Mouse (Mus musculus) lung, adult 2 months (tissue): ENCODE measurements around the gene Lcor.

Experiments
- CTCF ChIP-seq: fragments of 200-500 bp; IDR thresholded peaks from 2 replicates; pipeline ENCODE4 v1.5.1; 2011; ENCODE audit warnings: mild to moderate bottlenecking, low read length, control low read depth; ENCODE audit not compliant: insufficient read depth
- POLR2A ChIP-seq: fragments of 200-500 bp; IDR thresholded peaks from 2 replicates; pipeline ENCODE4 v1.6.1; 2011; ENCODE audit warnings: low read depth, mild to moderate bottlenecking, control low read depth, low read length, borderline replicate concordance; ENCODE audit errors: extremely low read depth

DNA sequence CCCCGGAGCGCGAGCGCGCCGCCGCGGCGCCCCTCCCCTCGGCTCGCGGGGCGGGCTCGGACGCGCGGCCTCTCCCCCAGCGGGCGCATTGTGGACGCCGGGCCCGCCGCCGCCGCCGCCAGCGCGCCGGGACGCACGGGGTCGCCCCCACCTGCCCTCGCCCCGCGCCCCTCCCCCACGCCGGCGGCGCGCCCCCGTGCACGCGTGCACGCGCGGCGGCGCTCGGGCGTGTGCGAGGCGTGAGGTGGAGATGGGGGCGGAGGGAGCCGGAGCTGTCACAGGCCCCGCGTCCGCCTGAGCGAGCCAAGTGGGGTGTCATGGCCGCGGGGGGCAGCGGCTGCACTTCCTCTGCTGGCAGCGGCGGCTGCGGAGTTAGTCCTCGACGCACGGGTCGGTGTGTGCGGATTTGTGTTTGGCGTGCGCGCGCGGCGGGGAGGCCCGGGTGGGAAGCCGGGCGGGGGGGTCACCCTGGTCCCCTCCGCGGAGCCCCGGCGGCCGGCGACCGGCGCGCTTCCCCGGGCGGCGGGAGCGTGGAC lies 540 bp downstream of the Lcor start:
- TF ChIP-seq CTCF (no peak), POLR2A (no peak)
